Mouse (Mus musculus): ENCODE results near the gene Glud1.

Glud1 gene

GRCm38 (mm10) chr14:34382921-34383704 is 72.6 kb downstream of the Glud1 start:
- no peak for DNase-seq

GRCm38 (mm10) chr14:34393295-34393694 is 82.8 kb downstream of the Glud1 start:
- no peak for DNase-seq
